Mouse (Mus musculus): ENCODE measurements around the gene Ak8. TPM values are rescaled to one million over a fixed set of nuclear protein-coding genes. Genes with fewer than 3 reads are reported as not detected.
A peak's percentile ranks its signal among the peaks of the same experiment; 100 is the strongest.

Ak8 gene
- polyA plus RNA-seq, 1 experiment from 2014 or later = 0.41 TPM

- Histone ChIP-seq H3K27me3 (ENCODE audit: low read depth, poor library complexity, severe bottlenecking) (peaks cover 55% of the 10 kb centered on the region), H3K4me3 (no peak overlapping the region), H3K9me3 (replicated peaks) (no peaks in the 10 kb centered on the region), H3K4me1 (peaks cover 32% of the 10 kb centered on the region), H3K36me3 (no peaks in the 10 kb centered on the region), H3K27ac (no peak overlapping the region)
- 68% methylated on average over 15 of the region's 15 CpGs for WGBS
- DNase-seq (ENCODE audit: low spot score) = no peak
Measured at GRCm38 (mm10) chr2:28746682-28747332, 46.8 kb downstream of the Ak8 start.

DNA sequence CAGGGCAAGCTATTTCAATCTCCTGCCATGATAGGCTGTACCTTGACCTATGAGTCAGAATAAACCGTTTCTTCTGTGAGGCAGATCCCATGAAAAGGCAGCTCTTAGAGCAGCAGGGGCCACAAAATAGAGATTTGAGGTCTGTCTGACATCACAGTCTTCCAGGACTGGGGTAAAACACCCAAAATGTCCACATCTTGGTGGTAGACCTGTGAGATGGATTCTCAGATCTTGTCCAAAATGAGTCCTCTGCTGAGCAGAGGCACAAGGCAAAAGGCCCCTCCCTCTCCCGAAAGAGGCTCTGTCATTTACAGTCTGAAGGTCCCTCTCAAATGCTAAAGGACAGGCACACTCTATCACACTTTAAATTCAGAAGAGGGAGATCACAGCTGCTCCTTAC lies 47.7 kb downstream of the Ak8 start:
- H3K4me3 ChIP-seq = no peak overlapping the region
- H3K9me3 ChIP-seq (replicated peaks) = no peaks in the 10 kb centered on the region
- DNase-seq (ENCODE audit: low spot score) = no peak
- H3K27ac ChIP-seq = no peak overlapping the region
- H3K27me3 ChIP-seq (ENCODE audit: low read depth, poor library complexity, severe bottlenecking) = peaks cover 56% of the 10 kb centered on the region
- 84% methylated on average over 2 of the region's 2 CpGs for WGBS
- no peaks in the 10 kb centered on the region for H3K36me3 ChIP-seq
- peaks cover 35% of the 10 kb centered on the region for H3K4me1 ChIP-seq

GRCm38 (mm10) chr2:28751186-28751585 lies 51.2 kb downstream of the Ak8 start:
- H3K27me3 ChIP-seq (ENCODE audit: low read depth, poor library complexity, severe bottlenecking) = peaks cover 86% of the 10 kb centered on the region
- H3K4me3 ChIP-seq = peak overlapping the region; percentile 51
- under 1% methylated on average over 17 of the region's 17 CpGs for WGBS
- peak overlapping the region; percentile 14; the same call in 1 of the 2 replicates for H3K27ac ChIP-seq
- no peaks in the 10 kb centered on the region for H3K36me3 ChIP-seq
- DNase-seq (ENCODE audit: low spot score) = peak; percentile 65
- no peaks in the 10 kb centered on the region for H3K9me3 ChIP-seq (replicated peaks)
- peaks cover 43% of the 10 kb centered on the region for H3K4me1 ChIP-seq

GRCm38 (mm10) chr2:28751658-28752057 lies 51.7 kb downstream of the Ak8 start:
- Histone ChIP-seq H3K9me3 (replicated peaks) (no peaks in the 10 kb centered on the region), H3K4me3 (peak overlapping the region; percentile 51), H3K27me3 (ENCODE audit: low read depth, poor library complexity, severe bottlenecking) (peaks cover 89% of the 10 kb centered on the region), H3K27ac (no peak overlapping the region), H3K4me1 (peaks cover 43% of the 10 kb centered on the region), H3K36me3 (no peaks in the 10 kb centered on the region)
- 9% methylated on average over 17 of the region's 17 CpGs for WGBS
- DNase-seq (ENCODE audit: low spot score) = peak; percentile 55

GRCm38 (mm10) chr2:28752388-28752787 lies 52.4 kb downstream of the Ak8 start:
- H3K27ac ChIP-seq = 0 out of 2 replicates have a peak overlapping the region, but pooled peaks have one; percentile 37
- 58% methylated on average over 8 of the region's 8 CpGs for WGBS
- H3K4me1 ChIP-seq = peaks cover 43% of the 10 kb centered on the region
- no peak overlapping the region for H3K4me3 ChIP-seq
- no peaks in the 10 kb centered on the region for H3K9me3 ChIP-seq (replicated peaks)
- no peaks in the 10 kb centered on the region for H3K36me3 ChIP-seq
- DNase-seq (ENCODE audit: low spot score) = no peak
- H3K27me3 ChIP-seq (ENCODE audit: low read depth, poor library complexity, severe bottlenecking) = peaks cover 91% of the 10 kb centered on the region

GRCm38 (mm10) chr2:28755451-28755850 lies 55.5 kb downstream of the Ak8 start:
- Histone ChIP-seq H3K9me3 (replicated peaks) (no peaks in the 10 kb centered on the region), H3K4me1 (peaks cover 28% of the 10 kb centered on the region), H3K4me3 (no peak overlapping the region), H3K36me3 (no peaks in the 10 kb centered on the region), H3K27ac (no peak overlapping the region), H3K27me3 (ENCODE audit: low read depth, poor library complexity, severe bottlenecking) (peaks cover 84% of the 10 kb centered on the region)
- peak; percentile 87 for DNase-seq (ENCODE audit: low spot score)
- WGBS = 2% methylated on average over 7 of the region's 7 CpGs

DNA sequence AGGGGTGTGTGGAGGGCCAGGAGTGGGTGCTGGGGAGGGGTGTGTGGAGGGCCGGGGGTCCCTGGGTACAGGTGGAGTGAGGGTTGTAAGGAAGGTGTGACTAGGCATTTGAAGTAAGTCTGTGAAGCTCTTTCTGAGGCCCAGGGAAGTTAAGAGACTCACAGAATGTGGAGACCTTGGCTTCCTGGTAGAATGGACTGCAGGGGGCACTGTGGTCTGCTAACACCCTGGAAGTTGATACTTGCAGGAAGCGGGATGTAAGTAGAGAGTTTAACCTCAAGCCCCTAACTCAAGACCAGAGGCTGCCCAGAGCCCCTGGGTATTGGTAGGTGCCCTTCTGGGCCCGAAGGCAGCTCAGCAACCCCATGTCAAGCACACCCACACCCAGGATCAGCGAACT lies 56.2 kb downstream of the Ak8 start:
- Histone ChIP-seq H3K36me3 (no peaks in the 10 kb centered on the region), H3K9me3 (replicated peaks) (no peaks in the 10 kb centered on the region), H3K4me1 (peaks cover 21% of the 10 kb centered on the region), H3K4me3 (no peak overlapping the region), H3K27me3 (ENCODE audit: low read depth, poor library complexity, severe bottlenecking) (peaks cover 77% of the 10 kb centered on the region), H3K27ac (no peak overlapping the region)
- peak; percentile 79 for DNase-seq (ENCODE audit: low spot score)
- whole genome bisulfite sequencing = 43% methylated on average over 4 of the region's 4 CpGs

DNA sequence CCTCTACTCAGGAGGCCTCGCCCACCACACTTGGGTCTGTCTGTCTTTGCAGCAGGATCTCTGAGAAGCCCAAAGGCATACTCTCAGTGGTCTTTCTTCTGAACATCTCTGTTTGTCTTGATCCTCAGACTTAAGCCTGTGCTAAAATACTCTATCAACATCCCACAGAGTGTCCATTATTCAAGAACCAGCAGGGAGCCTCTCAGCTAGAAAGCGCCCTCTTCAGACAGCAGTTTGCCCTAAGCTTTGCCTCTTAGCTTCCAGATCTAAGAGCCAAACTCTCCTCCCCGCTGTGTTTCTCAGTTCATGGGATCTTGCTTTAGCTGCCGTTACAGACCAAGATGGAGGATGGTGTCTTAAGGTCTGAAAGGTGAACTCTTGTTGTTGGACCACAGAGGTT lies 59.5 kb downstream of the Ak8 start:
- H3K4me1 ChIP-seq = peaks cover 4% of the 10 kb centered on the region; the same call in 1 of the 2 replicates
- H3K27me3 ChIP-seq (ENCODE audit: low read depth, poor library complexity, severe bottlenecking) = peaks cover 49% of the 10 kb centered on the region
- no peak for DNase-seq (ENCODE audit: low spot score)
- no peak overlapping the region for H3K27ac ChIP-seq
- WGBS = 54% methylated on average over 4 of the region's 4 CpGs
- H3K9me3 ChIP-seq (replicated peaks) = no peaks in the 10 kb centered on the region
- no peaks in the 10 kb centered on the region for H3K36me3 ChIP-seq
- H3K4me3 ChIP-seq = no peak overlapping the region

DNA sequence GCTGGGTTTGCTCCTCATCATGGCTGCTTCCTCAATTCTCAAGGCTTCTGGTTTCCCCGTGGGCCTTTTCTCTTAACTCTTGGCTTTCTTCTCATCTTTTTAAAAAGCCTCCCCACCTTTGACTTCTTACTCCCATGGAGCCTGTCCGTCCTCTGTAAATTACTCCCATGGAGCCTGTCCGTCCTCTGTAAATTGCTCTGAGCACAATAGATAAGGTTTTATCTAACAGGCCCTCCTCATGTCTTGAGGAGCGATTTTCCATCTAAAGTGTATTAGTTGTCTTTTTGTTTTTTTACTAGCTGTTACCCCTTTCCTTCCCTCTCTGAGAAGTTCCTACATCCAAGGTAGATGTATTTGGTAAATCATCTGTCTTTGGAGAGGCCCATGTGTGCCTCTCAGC lies 66.6 kb downstream of the Ak8 start:
- 88% methylated on average over 4 of the region's 4 CpGs for WGBS
- H3K27me3 ChIP-seq (ENCODE audit: low read depth, poor library complexity, severe bottlenecking) = peaks cover 29% of the 10 kb centered on the region; the same call in 1 of the 2 replicates

DNA sequence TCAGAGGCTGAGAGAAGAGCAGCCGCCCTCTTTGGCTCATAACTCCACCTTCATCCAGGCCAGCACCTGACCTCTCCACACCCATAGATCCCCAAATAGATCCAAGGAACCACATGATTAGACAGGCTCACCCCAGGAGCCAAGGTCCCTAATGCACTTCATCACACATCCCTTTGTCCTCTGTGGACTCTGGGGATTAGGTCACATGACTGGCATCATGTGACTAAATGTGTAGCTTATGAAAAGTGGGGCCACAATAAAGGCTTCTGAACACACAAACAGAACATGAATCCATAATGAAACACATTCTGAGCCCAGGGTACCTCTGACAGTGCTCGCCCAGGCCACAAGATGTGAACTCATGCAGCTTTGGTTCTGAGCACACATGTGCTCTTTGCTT lies 67.1 kb downstream of the Ak8 start:
- WGBS = 89% methylated on average over 2 of the region's 2 CpGs
- Histone ChIP-seq H3K27me3 (ENCODE audit: low read depth, poor library complexity, severe bottlenecking) (peaks cover 29% of the 10 kb centered on the region), H3K4me3 (no peak overlapping the region), H3K9me3 (replicated peaks) (no peaks in the 10 kb centered on the region), H3K27ac (no peak overlapping the region), H3K4me1 (peaks cover 20% of the 10 kb centered on the region), H3K36me3 (no peaks in the 10 kb centered on the region)
- no peak for DNase-seq (ENCODE audit: low spot score)

More for the DNA sequence above, 66.6 kb downstream of the Ak8 start:
- no peak for DNase-seq (ENCODE audit: low spot score)
- no peak overlapping the region for H3K27ac ChIP-seq
- H3K4me1 ChIP-seq = peaks cover 16% of the 10 kb centered on the region
- H3K4me3 ChIP-seq = no peak overlapping the region
- H3K9me3 ChIP-seq (replicated peaks) = no peaks in the 10 kb centered on the region
- H3K36me3 ChIP-seq = no peaks in the 10 kb centered on the region

- Histone ChIP-seq H3K4me1 (peaks cover 37% of the 10 kb centered on the region), H3K27ac (peak overlapping the region; percentile 46; the same call in 1 of the 2 replicates), H3K9me3 (replicated peaks) (no peaks in the 10 kb centered on the region), H3K4me3 (no peak overlapping the region), H3K27me3 (ENCODE audit: low read depth, poor library complexity, severe bottlenecking) (peaks cover 13% of the 10 kb centered on the region), H3K36me3 (no peaks in the 10 kb centered on the region)
- 53% methylated on average over 5 of the region's 5 CpGs for WGBS
- no peak for DNase-seq (ENCODE audit: low spot score)
Measured at GRCm38 (mm10) chr2:28770697-28771096, 70.7 kb downstream of the Ak8 start.

GRCm38 (mm10) chr2:28774073-28774472 lies 74.1 kb downstream of the Ak8 start:
- no peak overlapping the region for H3K4me3 ChIP-seq
- WGBS = 46% methylated on average over 8 of the region's 8 CpGs
- peaks cover 16% of the 10 kb centered on the region for H3K27me3 ChIP-seq (ENCODE audit: low read depth, poor library complexity, severe bottlenecking)

GRCm38 (mm10) chr2:28776728-28777127 lies 76.8 kb downstream of the Ak8 start:
- 72% methylated on average over 2 of the region's 2 CpGs for WGBS
- DNase-seq (ENCODE audit: low spot score) = no peak

More at GRCm38 (mm10) chr2:28774073-28774472, 74.1 kb downstream of the Ak8 start:
- H3K27ac ChIP-seq = no peak overlapping the region
- DNase-seq (ENCODE audit: low spot score) = no peak
- H3K9me3 ChIP-seq (replicated peaks) = no peaks in the 10 kb centered on the region
- H3K4me1 ChIP-seq = peaks cover 42% of the 10 kb centered on the region
- H3K36me3 ChIP-seq = no peaks in the 10 kb centered on the region

More at GRCm38 (mm10) chr2:28776728-28777127, 76.8 kb downstream of the Ak8 start:
- Histone ChIP-seq H3K36me3 (no peaks in the 10 kb centered on the region), H3K27me3 (ENCODE audit: low read depth, poor library complexity, severe bottlenecking) (peaks cover 30% of the 10 kb centered on the region), H3K27ac (no peak overlapping the region), H3K4me3 (no peak overlapping the region), H3K4me1 (peaks cover 36% of the 10 kb centered on the region), H3K9me3 (replicated peaks) (no peaks in the 10 kb centered on the region)

Data from limb, embryonic 10.5 days (tissue).